Mouse (Mus musculus): ENCODE results near the gene Acot7.

The Acot7 gene

GRCm38 (mm10) chr4:152177537-152178343, at the start of gene Acot7:
Gene Acot7, plus strand, starts transcription at chr4:152178134.
- peak; percentile 90 for DNase-seq

- DNase-seq, result peak; percentile 92
Observed at GRCm38 (mm10) chr4:152128784-152129183, 49.1 kb upstream of the Acot7 start.

- no peak for DNase-seq
Observed at GRCm38 (mm10) chr4:152129395-152129930, 48.5 kb upstream of the Acot7 start.

GRCm38 (mm10) chr4:152130771-152131653, 46.9 kb upstream of the Acot7 start:
- peak; percentile 80 for DNase-seq

- DNase-seq, result no peak
Observed at GRCm38 (mm10) chr4:152131809-152132771, 45.8 kb upstream of the Acot7 start.

DNA sequence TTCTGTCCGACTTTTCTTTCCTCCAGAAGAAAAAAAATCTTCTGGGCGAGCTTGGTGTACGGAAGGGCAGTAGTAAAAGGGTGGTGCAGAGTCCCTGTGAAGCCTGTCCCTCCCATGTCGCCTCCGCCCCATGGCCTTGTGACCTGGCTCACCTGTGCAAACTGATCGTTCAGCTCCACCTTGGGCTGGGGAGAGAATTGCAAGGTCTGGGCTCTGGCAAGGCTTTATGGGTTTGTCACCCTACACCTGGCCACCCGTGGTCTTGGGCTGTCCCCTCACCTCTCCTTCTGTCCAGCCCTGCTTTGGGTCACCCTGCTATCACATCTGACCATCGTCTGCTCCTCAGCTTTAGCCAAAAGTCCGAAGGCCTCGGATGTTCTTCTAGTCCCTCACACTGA, 45.2 kb upstream of the Acot7 start:
- no peak for DNase-seq

- DNase-seq, result no peak
Observed at GRCm38 (mm10) chr4:152133213-152133612, 44.7 kb upstream of the Acot7 start.

DNA sequence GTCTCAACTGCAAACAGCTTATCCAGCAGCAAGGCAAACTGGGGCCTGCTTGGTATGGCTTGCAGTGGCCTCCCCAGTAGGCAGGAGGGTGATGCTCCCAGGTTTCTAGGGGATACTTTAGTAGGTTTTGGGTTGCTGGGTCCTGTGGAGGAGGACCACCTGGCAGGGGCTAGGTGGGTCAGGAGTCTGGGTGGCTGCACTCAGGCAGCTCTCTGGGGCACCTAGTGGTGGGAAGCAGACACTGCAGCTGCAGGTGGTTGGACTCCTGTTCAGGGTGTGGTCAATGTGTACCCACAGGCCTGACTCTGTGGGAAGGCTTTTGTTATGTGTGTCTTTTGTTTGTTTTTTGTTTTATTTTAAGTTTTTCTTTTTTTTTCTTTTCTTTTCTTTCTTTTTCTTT, 43.4 kb upstream of the Acot7 start:
- peak; percentile 79 for DNase-seq

DNA sequence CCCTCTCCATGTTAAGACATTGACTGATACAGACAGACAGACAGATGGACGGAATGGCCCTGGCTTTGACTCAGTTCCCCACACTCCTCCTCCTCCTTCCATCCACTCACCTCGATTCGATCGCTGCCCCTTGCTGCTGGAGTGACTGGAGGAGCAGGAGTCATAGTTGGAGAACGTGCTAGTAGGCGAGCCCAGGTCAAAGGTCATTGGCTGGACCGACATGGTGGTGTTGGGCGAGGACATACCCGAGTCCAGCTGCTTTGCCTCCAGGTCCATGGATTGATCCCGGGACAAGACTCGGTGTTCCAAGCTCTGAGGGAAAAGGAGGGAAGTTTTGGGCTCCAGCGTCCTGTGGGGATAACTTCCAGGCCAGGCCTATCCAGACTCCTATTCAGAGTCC, 42.6 kb upstream of the Acot7 start:
- peak; percentile 63 for DNase-seq

GRCm38 (mm10) chr4:152136112-152136875, 41.6 kb upstream of the Acot7 start:
- no peak for DNase-seq

DNA sequence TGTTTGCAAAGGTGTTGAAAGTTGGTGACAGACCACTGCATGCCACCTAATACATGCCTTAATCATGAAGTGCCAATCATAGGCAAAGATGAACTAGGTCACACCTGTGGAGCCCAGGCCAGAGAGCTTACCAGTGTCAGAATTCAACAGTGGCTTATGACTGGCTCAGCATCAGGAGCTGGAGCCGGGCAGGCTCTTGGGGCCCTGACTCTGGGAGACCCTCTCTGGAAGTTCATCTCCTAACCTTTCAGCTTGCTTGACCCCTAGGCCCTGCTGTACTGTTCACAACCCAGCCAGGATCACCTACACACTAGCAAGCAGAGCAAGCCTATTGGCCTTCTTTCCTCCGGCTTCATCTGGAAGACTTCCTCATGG, 41.1 kb upstream of the Acot7 start:
- DNase-seq, result no peak

- peak; percentile 93 for DNase-seq
Observed at GRCm38 (mm10) chr4:152138497-152139260, 39.3 kb upstream of the Acot7 start.

DNA sequence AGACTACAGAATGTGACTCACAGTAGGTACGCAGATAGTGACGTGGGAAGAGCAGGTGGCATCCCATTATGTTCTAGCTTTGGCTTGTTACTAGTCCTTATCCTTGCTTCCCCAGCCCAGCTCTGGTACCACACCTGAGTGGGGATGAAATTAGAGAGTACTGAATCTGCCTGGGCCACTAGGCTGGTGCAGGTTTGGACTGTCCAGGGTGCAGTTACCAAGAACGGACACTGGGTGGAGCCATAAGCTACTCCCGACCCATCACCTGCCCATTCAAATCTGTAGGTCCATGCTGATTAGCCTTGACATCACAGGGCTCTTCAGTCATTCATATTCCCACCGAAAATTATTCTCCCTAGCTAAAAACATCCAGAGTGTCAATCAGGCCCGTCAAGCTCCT, 37.5 kb upstream of the Acot7 start:
- DNase-seq, result peak; percentile 78

- DNase-seq, result no peak
Observed at GRCm38 (mm10) chr4:152141521-152142135, 36.3 kb upstream of the Acot7 start.

- no peak for DNase-seq
Observed at GRCm38 (mm10) chr4:152143632-152144031, 34.3 kb upstream of the Acot7 start.

- no peak for DNase-seq
Observed at GRCm38 (mm10) chr4:152145473-152145872, 32.5 kb upstream of the Acot7 start.

GRCm38 (mm10) chr4:152146033-152146827, 31.7 kb upstream of the Acot7 start:
- DNase-seq, result no peak

DNA sequence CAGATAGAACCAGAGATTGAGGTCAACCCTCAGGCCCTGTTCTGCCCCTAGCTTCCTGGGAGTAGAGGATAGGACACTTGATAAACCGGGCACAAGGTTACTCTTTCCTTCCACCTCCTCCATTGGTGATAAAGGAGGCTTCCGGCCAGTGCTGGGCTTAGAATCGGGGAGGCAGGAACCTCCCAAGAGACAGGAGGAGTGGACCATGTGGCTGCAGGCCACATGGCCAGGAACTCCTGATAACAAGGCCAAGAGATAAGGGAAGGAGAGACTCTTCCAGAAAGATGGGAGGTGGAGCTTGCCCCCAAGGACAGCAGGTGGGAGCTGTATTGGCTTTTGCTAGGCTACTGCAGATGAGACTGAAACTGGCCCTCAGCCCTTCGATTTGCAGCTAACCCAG, 27.4 kb upstream of the Acot7 start:
- DNase-seq, result no peak

DNA sequence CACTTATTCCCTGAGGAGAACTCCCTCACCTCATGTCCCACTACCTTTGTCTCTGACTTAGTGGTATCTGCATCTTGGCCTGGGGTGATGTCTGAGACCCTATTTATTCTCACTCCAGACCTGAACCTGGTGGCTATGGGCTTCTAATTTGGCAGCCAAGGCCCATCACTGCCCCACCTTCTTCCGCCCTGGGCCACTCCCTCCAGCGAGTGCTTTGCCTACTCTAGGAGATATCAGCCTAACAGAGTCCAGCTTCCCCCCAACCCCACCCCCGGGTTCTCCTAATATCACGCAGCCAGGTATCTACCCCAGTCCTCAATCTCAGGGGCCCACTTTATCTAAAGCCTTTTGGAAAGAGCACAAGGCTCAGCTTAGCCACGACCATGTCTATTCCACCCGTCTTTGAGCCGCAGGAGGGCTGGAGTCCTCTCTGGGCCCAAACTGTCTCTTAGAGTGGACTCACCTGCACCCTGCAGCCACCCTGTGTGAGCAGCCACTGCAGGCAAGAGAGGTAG, 26.4 kb upstream of the Acot7 start:
- DNase-seq, result no peak

Measured in kidney, adult 9 months (tissue).